Mouse (Mus musculus): ENCODE measurements at regions not wholly inside any gene's neighbourhood (a gene's known extent, or its start where the extent isn't known, plus 50 kb on each side); places are given as distances from the start of the nearest gene placed in this dataset.

DNA sequence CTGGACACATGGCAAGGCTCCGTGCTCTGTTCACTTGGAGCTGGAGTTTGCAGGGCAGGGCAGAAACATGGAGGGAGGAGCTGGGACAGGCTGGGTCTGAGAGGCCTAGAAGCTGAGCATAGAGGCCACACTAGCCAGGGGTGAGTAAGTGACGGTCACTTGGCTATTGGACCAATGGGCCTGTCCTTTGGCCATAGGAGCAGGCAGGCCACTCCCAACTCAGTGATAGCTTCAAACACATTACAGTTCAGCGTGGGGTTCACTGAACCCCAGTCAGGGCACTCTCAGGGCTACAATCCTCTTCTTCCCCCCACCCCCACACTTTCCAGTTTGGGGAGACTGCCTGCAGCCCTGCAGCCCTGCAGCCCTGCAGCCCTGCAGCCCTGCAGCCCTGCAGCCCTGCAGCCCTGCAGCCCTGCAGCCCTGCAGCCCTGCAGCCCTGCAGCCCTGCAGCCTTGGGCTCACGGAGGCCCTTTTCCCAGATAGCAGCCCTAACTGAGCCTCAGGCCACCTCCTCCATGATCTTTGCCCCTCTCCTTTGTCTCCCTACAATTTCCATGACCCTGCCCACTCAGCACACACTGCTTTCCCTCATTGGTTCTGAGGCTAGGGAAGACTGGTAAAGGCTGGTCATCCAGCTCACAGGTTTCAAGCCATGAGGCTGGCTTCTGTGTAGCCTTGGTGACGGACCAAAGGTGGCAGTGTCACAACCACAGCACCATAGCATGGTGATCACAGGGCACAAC is 285.3 kb downstream of the Cdh26 start:
- DNase-seq: no peak

DNA sequence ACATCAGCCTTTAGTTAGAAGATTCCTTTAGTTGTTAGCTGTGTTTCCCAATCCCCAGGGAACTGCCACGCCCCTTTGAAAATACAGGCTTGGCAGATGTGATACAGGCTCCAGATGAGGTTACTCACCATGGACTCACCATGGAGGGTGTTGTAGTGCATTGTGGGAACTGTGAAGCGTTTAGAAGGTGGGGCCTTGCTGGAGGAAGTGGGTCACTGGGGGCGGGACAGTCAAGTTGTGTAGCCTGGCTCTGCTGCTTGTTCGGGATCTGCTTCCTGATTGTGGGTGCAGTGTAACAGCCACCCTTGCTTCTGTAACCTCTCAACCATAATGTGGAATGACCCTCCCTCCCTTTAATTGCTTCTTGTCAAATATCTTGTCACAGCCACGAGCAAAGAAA is 287.7 kb downstream of the Cdh26 start:
- no peak for DNase-seq

DNA sequence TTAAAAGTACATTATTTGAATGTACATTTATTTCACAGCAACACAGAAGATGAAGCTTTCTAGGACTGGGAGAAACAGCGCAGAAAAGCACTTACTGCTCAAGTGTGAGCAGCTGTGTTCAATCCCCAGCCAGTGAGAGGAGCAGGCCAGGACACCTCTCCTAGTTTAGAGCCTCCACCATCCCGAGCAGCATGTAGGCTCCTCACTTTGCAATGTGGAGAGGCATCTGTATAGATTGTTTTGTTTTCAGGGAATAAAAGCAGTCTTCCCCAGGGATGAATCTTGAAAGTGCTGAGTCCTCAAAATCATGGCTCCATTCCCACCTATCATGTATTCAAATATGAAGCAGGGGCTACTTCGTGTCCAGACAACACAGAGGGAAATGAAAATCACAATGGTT is 293.1 kb downstream of the Cdh26 start:
- no peak for DNase-seq

DNA sequence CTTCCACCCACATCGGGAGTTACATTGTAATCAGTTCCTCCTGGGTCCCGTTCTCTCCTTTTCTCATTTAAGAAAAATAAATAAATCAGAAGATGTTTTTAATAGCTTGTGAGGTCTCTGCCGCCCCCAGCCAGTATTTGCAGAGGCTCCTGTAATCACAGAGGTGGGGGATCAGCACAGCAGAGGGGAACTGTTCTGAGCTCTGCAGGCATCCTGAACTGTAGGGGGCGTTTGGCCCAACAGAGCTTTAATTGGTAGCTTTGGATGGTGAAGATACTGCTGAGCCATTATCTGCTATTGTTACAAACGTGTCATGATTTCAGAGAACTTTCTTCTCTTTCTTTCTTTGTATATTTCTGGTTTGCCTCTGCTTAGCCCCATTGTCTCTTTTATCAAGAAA is 293.9 kb downstream of the Cdh26 start:
- no peak for DNase-seq

DNA sequence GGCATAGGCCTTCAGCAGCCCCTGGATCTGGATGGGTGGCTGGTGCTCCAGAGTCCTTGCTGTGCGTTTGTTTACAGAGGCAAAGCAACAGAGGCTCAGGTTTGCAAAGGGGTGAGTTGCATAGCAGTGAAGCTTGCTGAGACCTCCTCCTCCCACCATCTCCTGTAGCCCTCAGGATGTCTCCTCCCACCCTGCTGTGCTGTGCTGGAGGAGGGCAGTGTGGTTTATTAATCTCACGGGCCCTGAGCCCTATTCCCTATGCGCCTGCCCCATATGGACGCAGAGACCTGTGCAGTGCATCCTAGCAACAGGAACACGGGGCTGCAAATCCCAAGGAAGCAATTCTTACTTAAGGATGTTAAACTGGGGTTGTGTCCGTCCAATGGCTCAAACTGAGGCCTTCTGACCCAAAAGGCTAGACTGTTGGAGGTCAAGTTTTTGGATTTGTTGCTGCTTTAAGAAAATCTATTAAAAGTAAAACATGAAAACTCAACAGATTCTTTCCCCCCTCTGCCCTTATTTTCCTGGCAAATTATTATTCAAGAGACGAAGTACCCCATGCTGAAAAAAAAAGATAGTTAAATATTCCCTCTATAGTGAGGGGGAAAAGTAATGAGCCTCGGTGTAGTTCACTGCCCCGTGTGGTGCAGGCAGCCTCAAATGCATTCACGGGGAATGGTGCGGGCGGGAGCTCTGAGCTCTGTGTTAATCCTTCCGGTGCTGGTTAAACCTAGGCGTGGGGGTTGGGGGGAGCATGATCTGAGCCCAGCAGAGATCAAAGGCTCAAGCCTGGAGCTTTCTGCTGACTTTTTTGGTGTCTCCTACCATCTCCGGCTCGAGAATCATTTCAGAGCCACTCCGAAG is 297.8 kb downstream of the Cdh26 start:
- no peak for DNase-seq

DNA sequence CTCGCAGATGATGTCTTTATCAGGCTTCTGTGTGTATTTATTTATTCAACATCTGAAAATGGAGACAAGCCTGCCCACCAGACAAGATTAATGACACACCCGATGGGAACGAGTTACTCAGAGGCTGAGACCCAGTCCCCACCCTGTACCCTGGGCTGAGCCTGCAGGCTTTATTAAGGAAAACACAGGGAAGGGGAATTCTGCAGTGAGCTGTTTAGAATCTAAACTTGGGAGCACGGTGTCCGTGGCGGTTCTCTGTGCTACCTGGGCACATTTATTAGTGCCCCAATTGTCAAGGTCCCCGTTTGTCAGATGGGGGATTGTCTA is 298.4 kb downstream of the Cdh26 start:
- no peak for DNase-seq

DNA sequence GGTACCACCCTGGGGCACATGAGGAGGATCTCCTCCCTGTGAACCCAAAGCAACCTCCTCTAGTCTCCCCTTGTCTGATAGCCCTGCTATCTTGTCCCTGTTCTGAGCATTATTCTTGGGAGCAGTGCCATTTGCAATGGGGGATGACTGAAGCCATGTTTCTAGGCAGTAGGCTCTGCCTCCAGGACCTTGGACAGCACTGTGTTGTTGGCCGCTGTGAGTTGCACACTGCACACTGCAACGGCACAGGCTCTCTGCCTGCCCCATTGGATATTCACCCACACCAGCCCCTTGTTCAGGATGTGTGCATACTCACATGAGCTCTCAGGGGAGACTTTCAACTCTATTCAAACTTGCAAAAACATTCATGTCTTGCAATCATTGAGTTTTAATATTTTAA is 304.8 kb downstream of the Cdh26 start:
- no peak for DNase-seq

DNA sequence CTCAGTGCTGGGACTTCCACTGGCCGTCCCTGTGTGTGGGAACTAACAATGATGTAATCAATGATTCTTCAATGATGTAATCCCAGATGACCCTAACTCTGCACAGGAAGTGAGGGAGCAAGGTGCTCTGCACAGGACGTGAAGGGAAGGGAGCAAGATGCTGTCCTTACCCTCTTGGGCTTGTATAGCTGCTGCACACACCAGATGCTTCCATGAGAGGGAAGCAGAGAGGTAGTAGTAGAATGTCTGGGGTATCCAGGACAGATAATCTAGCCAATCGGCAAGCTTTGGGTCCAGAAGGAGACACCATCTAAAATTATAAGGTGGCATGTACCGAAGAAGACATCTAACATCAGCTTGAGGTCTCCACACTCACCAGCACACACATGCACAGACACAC is 314.3 kb downstream of the Cdh26 start:
- no peak for DNase-seq

DNA sequence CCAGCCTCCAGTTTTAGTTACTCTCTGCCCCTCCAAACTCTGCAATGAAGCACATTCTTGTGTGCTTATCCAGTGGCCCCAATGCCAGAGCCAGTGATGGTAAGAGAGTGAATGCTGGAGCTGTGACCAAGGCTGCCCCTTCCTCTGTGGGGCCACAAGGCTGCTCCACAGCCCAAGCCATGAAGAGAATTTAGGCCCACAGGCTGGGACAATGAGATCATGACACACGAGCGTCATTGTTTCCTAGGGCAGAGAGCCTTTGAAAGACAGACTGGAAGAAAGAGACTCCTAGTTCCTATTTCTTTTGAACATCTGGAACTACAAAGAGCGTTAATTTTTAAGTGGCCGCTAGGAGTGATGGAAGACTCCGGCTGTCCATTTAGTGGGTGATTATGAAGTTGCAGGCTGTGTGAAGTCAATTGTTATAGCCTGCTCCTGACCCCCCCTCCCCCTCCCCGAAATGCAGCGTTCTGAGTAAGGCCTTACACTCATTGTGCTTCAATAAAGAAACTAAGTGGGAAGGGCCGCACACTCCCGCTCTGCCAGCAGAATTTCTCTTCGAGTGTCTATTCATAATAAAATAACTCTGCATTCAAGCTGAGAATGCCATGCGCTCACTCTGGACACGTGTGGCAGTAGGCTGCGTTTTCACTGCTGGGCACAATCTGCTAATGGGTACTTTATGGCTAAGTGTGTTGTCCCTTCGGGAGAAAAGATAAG is 315.1 kb downstream of the Cdh26 start:
- DNase-seq: no peak

DNA sequence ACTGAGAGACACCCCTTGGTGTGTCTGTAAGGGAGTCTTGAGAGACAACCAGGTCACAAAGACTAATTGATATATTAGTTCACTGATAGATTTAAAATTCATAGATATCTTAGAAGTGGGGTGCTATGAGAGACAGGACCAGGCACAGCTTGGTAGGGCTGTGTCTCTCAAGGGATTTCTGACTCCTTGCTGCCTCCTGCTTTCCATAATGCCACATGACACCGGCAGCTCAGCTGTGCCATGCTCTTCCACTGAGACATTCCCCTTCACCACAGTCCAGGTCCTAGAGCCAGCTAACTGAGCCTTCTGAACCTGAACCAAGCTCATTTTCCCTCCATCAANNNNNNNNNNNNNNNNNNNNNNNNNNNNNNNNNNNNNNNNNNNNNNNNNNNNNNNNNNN is 320.9 kb downstream of the Cdh26 start:
- DNase-seq: no peak

DNA sequence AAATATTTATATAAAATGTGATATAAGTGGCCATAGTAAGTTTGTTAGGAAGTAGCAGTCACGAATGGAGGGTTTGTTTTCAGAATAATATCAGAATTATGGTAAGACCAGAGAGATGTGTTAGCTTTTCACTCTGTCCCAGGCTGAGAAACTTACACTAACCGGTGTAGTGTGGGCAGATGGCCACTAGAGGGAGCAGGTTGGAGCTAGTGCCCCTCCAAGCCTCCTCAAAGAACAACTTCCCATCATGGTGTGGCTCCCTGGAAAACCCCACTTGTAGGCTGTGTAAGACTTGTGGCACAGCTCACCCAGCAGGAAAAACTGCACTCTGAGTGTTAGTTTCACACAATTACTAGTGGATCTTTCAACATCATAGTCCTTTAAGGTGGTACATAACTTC is 328.0 kb downstream of the Cdh26 start:
- peak; percentile 8 to 65 for DNase-seq

DNA sequence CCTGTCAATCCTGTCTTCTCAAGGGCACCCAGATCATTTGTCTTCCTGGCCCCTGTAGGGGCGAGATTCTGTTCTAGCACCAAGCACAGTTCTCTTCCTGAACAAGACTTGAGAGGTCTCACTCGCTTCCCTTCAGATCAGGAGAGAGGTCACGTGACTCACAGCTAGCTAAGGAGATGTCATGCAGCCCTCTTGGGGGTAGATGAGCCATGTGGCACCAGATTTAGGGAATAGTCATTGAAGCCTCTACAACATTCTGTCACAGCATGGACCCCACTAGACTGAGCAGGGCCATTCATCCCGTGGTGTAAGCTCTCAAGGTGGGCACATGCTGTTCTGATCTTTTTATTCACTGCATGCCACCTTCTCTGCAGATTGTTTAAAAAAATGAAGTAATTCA is 338.2 kb downstream of the Cdh26 start:
- DNase-seq: no peak

DNA sequence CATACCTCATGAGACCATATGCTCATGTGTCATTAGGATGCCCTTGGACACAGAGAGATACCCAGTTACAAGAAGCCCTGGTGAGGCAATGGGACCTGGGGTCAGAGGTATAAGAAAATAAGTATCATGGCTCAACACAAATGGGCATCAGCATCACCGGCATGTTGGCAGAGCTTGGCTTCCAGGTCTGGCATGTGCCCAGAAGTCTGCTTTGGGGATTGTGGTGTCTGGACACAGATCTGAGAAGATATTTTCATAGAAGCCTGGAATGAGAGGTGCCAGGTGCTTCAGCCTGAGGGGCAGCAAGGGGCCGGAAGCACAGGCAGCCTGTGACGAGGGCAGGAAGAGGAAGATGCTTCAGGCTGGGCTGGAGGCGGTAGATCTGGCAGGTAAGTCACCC is 338.7 kb downstream of the Cdh26 start:
- no peak for DNase-seq

DNA sequence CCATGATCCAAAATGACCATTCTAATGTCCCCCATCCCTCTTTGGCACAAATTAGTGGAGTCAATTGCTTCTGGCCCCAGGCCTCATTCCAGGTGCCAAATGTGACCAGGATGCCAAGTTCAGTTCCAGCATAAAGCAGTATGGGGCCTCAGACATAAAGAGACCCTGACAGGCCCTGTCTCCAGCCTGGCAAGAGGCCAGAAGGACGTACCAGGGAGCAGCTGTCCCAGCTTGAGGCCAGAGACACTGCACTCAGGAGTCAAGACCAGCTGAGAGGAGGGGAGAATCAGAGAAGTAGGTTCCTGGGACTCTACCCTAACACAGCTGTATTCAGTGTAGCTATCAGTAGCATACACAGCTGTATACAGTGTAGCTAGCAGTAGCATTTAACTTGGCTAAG is 341.1 kb downstream of the Cdh26 start:
- DNase-seq: no peak

DNA sequence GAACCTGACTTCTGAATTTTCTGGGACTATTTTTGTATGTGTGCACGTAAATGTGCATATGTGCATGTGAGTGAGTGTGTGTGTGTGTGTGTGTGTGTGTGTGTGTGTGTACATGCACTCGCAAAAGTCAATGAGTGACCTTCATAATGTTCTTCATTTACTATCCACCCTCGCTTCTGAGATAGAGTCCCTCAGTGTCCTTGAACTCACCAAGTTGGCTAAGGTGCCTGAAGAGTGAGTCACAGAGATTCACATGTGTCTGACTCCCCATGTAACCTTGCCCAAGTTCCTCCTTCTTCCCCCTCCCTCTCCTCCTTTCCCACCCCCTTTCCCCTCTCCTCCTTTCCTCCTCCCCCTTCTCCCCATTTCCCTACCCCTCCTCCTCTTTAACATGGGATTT is 341.6 kb downstream of the Cdh26 start:
- DNase-seq: no peak

DNA sequence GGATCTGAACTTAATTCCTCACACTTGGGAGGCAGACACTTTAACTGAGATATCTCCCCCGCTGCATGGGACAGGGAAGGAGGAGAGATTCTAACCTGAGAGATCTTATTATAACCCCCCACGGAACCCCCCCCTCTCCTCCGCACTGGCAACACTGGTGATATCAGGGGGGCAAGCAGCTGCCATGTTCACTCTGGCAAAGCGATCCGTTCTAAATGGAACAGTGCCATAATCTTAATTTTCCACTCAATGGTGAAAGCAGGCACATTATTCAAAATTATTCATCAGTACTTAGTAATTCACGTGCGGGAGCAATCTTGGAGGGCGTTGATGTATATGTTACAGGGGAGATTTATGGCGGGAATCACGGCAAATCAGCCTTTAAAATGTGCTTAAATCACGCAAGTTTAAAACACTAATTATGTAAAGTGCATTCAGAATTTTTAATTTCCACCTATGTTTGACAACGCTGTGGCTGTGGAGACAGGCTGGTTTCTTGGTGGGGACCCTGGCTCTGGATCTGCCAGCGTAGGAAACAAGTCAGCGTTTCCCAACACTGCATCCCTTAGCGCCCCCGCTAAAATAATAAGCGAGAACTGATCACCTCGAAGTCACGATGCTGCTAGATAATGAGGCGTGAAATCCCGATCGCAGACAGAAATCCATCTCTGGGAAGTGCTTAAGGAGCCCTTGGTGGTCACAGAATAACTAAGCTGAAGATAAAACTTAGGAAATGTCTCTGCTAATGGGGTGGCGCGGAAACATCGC is 354.7 kb downstream of the Cdh26 start:
- no peak for DNase-seq

DNA sequence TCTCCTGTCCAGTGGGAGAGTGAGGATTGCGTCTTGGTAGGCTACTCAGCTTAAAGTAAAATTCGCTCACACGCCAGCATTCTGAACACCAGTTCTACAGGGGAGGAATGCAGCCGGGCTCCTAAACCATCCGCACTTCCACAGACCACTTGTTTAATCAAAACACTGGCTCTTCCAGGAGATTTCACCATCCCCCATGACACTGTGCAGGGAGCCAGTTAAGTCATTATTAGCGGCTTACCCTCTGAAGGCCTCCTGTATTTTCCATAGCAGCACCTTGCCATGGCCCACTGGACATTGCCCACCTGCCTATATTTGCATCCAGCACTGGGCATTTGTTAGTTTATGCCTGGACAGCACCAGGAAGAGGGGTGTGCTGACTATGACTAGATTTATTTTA is 355.5 kb downstream of the Cdh26 start:
- DNase-seq: no peak

DNA sequence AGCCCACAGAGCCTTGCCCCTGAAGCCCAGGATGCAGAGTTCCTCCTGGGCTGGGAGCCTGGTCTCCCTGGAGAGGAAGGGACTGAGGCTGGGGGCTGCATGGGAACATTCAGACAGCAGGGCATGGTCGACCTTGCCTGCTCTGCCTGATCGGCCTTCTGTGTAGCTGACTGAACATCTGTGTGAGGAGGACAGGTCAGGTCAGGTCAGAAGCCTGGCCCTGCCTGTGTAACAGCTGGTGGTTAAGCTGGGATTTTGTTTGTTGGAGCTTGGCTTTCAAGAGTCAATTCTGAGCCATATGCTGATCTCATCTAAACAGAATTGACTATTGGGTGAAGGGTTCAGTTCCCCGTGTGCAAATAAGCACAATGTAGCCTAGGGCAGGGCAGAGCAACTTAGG is 365.5 kb downstream of the Cdh26 start:
- no peak for DNase-seq

DNA sequence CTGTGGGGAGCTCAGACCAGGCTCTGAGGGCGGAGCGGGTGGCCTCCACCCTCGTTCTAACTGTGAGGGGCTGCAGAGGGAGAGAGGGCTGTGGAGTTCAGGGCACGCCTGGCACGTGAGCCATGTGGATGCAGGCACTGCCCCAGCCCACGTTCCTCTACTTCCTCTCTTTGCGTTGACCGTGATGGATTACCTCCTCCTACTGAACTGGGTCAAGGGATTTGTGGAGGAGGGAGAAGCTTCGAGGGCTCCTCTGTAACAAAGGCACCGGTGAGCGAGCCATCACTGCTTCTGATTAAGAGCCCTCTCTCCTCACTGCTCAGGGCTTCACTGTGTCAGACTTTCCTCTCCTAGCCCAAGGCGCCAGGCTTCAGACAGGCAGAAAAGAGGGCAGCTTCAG is 371.1 kb downstream of the Cdh26 start:
- DNase-seq: no peak

DNA sequence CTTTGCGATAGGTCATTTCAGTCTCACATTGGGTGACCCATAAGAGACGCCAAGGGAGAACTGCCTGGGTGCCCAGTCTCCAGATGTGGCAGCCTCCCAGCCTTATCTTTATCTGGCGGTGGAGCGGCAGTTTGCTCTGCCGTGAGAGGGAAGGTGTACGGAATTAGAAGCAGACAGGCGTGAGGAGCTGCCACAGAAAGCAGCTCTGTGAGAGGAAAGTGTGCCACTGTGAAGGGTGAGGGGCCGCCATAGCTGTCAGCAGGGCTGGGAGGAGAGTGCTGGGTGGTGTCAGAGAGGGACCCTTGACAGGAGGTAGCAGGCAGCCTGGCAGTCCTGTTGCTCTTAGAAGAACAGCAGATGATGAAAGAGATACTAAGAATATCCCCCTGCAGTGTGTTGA is 375.0 kb downstream of the Cdh26 start:
- DNase-seq: no peak

DNA sequence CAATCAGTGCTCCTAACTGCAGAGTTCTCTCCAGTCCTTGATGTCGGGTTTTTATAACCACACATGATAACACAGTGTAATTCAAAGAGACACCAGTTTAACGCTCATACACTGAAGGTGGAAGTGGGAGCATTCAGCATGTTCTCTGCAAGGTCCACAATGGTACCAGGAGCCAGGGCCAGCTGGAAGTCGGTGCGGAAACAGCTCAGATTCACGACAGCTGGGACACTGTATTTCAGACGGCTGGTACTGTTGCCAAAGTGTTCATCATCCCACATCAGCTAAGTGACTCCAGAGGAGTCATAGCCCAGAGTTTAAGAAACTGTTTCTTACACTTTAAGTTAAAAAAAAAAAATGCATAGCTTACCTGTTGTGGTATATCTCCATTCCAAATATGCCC is 391.2 kb downstream of the Cdh26 start:
- DNase-seq: no peak

DNA sequence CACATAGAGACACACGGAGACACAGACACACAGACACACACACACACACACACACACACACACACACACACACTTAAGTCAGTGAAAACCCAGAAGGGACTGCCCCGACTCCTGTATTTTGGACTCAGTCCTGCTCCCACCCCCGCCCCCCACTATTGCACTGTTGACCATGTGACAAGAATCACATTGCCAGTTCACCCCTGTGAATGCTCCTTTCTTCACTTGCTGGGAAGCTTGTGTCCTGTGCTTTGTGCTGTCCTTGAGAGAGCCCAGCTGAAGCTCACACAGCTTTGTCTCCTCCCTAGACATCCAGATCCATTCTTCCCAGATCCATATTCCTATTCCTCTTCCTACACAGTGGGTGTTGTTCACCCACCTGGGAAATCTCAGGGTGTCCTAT is 400.0 kb downstream of the Cdh26 start:
- no peak for DNase-seq

DNA sequence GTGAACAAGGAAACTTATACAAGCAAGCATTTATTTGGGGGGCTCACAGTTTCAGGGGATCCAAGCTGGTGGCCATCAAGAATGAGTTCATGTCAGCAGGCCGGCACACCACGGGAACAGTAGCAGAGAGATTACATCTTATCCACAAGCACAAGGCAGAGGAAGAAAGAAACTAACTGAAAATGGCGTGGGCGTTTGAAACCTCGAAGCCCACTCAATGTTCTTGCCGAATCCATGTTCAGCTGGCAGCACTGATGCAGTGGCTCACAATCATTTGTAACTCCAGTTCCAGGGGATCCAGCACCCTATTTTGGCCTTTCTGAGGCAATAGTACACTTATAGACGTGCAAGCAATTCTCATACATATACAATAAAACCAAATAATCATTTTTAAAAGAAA is 404.7 kb downstream of the Cdh26 start:
- no peak for DNase-seq
